Mouse (Mus musculus) embryo, embryonic 11 days (tissue): ENCODE data around the gene Pdk2.

Experiments
- DNase-seq: peaks from one replicate; pipeline ENCODE4 v3.0.0-alpha.2; 2015

Gene Pdk2

GRCm38 (mm10) chr11:95001584-95002347 is 39.4 kb downstream of the Pdk2 start:
- DNase-seq = no peak

DNA sequence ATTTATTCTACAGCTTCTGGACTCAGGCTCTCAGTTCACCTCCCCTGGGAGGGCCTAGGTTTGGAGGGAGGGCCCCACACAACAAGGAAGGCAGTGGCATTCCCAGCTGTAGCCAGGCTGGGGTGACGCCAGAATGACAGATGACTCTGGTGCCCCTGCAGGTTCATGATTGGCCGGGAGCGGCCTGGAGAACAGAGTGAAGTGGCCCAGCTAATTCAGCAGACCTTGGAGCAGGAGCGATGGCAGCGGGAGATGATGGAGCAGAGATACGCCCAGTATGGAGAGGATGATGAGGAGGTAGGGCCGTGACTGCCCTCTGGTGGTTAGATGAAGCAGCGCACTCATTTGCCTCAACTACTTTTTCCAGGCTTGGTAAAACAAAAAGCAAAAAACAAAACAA is 40.1 kb downstream of the Pdk2 start:
- peak; percentile 86 for DNase-seq

DNA sequence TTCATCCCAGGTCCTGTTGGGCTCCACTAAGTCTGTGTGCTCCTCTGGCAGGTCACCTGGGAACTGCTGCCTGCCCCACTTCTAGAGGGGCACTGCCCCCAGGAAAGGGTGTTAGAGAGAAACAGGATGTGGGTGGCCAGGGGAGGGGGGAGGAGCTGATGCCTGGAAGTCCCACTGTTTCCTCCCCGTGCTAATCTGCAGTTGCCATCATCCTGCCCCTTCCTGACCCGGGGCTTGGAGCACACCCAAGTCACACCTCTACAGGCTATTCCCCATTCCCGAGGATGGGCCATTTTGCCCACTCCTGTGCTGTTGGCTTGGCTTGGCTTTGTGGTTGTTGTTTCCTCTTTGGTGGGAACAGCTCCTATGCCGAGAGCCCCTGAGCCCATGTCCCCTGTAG is 40.6 kb downstream of the Pdk2 start:
- no peak for DNase-seq

- no peak for DNase-seq
These were observed 41.0 kb downstream of the Pdk2 start for GRCm38 (mm10) chr11:95000128-95000527.

- DNase-seq = no peak
These were observed 43.1 kb downstream of the Pdk2 start for GRCm38 (mm10) chr11:94998041-94998531.

GRCm38 (mm10) chr11:94997596-94997995 is 43.6 kb downstream of the Pdk2 start:
- DNase-seq = no peak

- no peak for DNase-seq
These were observed 44.2 kb downstream of the Pdk2 start for GRCm38 (mm10) chr11:94996984-94997383.

DNA sequence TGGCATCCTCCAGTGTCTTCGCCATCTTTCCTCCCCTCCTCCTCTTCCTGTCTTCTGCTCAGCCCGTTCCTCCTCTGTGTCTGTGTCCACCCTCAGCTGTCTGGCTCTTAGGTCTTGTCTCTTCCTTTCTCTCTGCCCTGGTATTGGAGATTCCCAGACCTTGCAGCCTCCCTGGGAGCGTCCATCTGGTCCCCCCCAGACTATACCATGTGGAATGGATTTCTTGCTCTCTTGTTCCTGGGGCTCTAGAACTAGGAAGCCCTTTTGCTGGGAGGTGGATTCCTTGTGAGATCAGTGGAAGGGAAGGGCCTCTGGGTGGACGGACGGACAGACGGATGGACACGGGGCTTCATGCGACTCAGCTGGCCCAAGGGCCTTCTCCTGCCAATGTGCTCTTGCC is 45.1 kb downstream of the Pdk2 start:
- no peak for DNase-seq

- DNase-seq = no peak
These were observed 46.0 kb downstream of the Pdk2 start for GRCm38 (mm10) chr11:94994947-94995772.

GRCm38 (mm10) chr11:94994208-94994814 is 46.8 kb downstream of the Pdk2 start:
- DNase-seq = no peak

GRCm38 (mm10) chr11:94992754-94993606 is 48.2 kb downstream of the Pdk2 start:
- DNase-seq = peak; percentile 56

GRCm38 (mm10) chr11:94992480-94992753 is 48.7 kb downstream of the Pdk2 start:
- no peak for DNase-seq

- peak; percentile 74 for DNase-seq
These were observed 49.3 kb downstream of the Pdk2 start for GRCm38 (mm10) chr11:94991641-94992479.

DNA sequence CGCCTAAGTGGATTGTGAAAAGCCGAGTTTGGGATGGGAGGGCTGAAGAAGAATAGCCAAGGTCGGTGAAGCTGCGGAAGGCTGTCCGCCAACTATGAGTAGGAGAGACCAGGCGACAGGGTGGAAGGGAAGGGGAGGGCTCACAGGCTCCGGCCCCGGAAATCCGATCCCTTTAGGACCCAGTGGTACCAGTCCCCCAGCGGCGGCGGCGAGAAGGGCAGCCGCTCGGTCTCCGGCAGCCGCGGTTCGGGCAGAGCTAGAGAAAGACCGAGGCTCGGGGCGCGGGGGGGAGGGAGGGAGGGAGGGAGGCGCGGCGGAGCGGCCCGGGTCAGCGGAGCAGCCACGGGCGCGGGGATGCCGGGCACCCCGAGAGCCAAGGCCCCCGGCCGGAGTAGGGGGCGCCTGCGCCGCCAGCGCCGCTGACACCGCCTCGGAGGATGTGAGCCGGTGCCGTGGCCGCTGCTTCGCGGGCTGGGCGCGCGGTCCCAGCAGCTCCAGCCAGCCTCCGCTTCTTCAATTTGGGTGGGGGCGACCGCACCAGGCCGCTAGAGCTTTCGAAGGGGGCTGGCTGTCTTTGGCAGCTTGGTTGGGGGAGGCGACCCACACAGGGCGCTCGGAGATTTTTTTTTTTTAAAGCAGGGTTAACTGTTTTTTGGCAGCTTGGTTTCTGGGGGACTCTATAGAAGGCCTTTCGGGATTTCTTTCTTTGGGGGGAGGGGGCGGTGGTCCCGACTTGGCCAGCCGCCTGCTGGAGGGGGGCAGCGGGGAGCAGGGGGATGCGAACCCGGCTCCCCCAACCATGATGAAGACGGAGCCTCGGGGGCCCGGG is 50.2 kb downstream of the Pdk2 start, which contains the start of gene Ppp1r9b:
TSS of gene Ppp1r9b (plus strand) at position 287 of the 829 bp plus-strand sequence.
- peak; percentile 94 for DNase-seq

DNA sequence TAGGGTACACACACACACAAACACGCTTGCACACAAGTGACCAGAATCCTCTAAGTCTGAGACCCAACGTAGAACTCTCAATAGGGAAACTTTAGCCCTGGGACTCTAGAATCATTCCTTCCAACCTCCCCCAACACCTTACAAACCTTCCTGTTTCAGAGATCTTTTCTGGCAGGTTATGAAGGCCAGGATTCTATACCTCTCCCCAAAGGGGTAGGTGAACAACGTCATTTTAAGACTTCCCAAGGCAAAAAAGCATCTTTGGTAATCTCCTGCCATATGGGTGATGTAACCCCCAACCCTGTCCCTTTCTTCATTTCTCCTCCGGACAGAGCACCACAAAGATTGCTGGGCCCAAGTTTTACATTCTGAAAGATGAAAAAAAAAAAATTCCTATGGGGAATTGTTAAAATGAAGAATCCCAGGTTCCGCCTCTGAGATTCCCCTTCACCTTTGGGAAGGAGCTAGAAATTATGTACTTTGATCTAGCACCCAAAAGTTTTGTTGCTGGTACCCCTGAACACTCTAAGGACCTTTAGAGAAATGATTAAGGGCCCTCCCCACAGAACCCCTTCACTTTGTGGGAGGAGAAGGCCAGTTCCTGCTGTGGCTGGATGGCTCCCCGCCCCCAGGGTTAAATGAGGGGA is 50.9 kb downstream of the Pdk2 start:
- no peak for DNase-seq

- peak; percentile 95 for DNase-seq
These were observed 51.6 kb downstream of the Pdk2 start for GRCm38 (mm10) chr11:94989562-94990017.

DNA sequence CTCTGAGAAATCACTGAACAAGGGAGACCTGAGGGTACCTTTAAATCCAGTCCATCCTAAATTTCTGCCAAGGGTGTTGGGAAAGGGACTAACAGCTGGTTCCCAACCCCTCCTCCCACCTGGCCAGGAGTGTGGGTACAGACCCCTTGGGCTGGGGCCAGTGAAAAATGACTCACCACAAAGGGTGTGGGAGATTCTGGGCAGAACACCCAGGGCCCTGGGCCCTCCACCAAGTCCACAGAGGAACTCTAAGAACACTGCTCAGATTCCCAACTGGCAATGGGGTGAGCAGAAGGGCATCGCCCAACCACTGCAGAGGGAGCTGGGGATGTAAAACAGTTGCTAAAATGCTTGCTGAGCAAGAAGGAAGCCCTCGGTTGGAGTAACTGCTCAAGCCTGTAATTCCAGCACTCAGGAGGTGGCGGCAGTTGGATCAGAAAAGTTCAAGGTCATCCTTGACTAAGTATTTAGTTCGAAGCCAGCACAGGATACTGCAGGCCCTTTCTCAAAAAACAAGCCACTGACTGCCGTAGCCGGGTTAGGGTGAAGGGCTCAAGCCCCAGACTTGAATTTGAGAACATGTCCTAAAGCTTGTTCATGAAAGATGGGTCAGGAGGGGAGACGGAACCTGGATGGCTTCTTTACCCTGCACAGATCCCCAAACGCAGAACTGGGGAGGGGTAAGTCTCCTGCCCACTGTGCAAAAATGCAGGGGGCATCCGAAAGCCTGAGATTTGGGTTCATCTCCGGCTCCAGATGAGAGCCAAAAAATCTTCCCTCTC is 52.2 kb downstream of the Pdk2 start:
- DNase-seq = no peak

GRCm38 (mm10) chr11:94987851-94988250 is 53.3 kb downstream of the Pdk2 start:
- no peak for DNase-seq

GRCm38 (mm10) chr11:94987341-94987740 is 53.8 kb downstream of the Pdk2 start:
- no peak for DNase-seq
